Mouse (Mus musculus): ENCODE measurements around the gene F13b. TPM values are rescaled to one million over a fixed set of nuclear protein-coding genes. Genes with fewer than 3 reads are reported as not detected.
A peak's percentile ranks its signal among the peaks of the same experiment; 100 is the strongest.

The F13b gene
- polyA plus RNA-seq (2014; fragmentation: Nextera tagmentation; extraction: Ambion mirVana): not detected in 2 replicates

DNA sequence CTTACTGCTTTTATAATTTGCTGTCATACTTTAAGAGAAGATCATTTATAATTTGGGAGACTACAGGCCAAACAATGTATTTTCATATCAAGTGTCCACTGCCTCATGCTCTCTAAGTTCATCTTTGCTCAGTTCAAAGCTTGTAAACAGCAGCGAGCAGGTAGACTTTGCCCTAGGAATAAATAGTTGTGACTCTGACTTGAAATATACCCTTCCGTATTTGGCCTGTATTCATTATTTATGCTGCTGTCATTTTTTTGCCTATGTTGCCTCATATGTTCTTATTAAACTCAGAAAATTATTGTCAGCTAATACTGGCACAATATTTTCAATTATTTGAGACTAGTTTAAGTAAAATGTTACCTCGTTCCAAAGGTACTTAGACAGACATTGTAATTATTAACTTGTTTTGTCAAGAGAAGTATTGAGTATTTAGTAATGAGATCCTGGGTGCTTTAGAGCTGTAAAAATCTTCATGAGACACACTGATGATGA, at the start of gene F13b:
F13b (plus strand) TSS at position 445 of the 495 bp plus-strand sequence.
- H3K9ac ChIP-seq (ENCODE audit: low read length): no peak within 1 kb of the TSS
- H3K36me3 ChIP-seq (ENCODE audit: control insufficient read depth, insufficient read depth, low read length): no peaks in the 10 kb centered on the region
- no peaks in the 10 kb centered on the region for H3K27me3 ChIP-seq (ENCODE audit: control insufficient read depth, insufficient read depth, low read length)
- DNase-seq (ENCODE audit: low spot score) (no peak), ATAC-seq (ENCODE audit: insufficient number of reproducible peaks, low FRiP score, low TSS enrichment, low read depth) (no peak)
- no peaks in the 10 kb centered on the region for H3K4me1 ChIP-seq (ENCODE audit: control insufficient read depth, insufficient read depth, low read length)
- H3K4me2 ChIP-seq (ENCODE audit: low read depth, severe bottlenecking): no peak within 1 kb of the TSS
- no peaks in the 10 kb centered on the region for H3K9me3 ChIP-seq (ENCODE audit: control insufficient read depth, low read length)
- WGBS: 90% methylated on average over 3 of the region's 3 CpGs
- H3K27ac ChIP-seq (replicated peaks; ENCODE audit: low read depth, low read length): no peak within 1 kb of the TSS
- no peak within 1 kb of the TSS for H3K4me3 ChIP-seq (ENCODE audit: low read depth, low read length)

- H3K27ac ChIP-seq (replicated peaks; ENCODE audit: low read depth, low read length): peak within 1 kb of the TSS; percentile 56; the same call in 1 of the 2 replicates
- DNase-seq (ENCODE audit: low spot score) (peak; percentile 92), ATAC-seq (ENCODE audit: insufficient number of reproducible peaks, low FRiP score, low TSS enrichment, low read depth) (peak; percentile 99)
- no peaks in the 10 kb centered on the region for H3K9me3 ChIP-seq (ENCODE audit: control insufficient read depth, low read length)
- no peaks in the 10 kb centered on the region for H3K36me3 ChIP-seq (ENCODE audit: control insufficient read depth, insufficient read depth, low read length)
- H3K4me2 ChIP-seq (ENCODE audit: low read depth, severe bottlenecking): peak within 1 kb of the TSS; percentile 76
- no peaks in the 10 kb centered on the region for H3K27me3 ChIP-seq (ENCODE audit: control insufficient read depth, insufficient read depth, low read length)
- H3K4me3 ChIP-seq (ENCODE audit: low read depth, low read length): peak within 1 kb of the TSS; percentile 96
- H3K4me1 ChIP-seq (ENCODE audit: control insufficient read depth, insufficient read depth, low read length): peaks cover 7% of the 10 kb centered on the region; the same call in 1 of the 2 replicates
- WGBS: under 1% methylated on average over 60 of the region's 65 CpGs
- peak within 1 kb of the TSS; percentile 89 for H3K9ac ChIP-seq (ENCODE audit: low read length)
Observed at GRCm38 (mm10) chr1:139454340-139455225, 46.9 kb upstream of the F13b start, which contains the start of gene Aspm. TSS of gene Aspm (plus strand) at chr1:139454772.

- peak; percentile 54 for ATAC-seq (ENCODE audit: insufficient number of reproducible peaks, low FRiP score, low TSS enrichment, low read depth)
Observed at GRCm38 (mm10) chr1:139455226-139455869, 46.2 kb upstream of the F13b start.

GRCm38 (mm10) chr1:139460807-139461206, 40.7 kb upstream of the F13b start:
- ATAC-seq (ENCODE audit: insufficient number of reproducible peaks, low FRiP score, low TSS enrichment, low read depth): no peak
- WGBS: 82% methylated on average over 5 of the region's 5 CpGs
- DNase-seq (ENCODE audit: low spot score): no peak
- peaks cover 7% of the 10 kb centered on the region; the same call in 1 of the 2 replicates for H3K4me1 ChIP-seq (ENCODE audit: control insufficient read depth, insufficient read depth, low read length)
- H3K9me3 ChIP-seq (ENCODE audit: control insufficient read depth, low read length): no peaks in the 10 kb centered on the region
- no peak overlapping the region for H3K9ac ChIP-seq (ENCODE audit: low read length)
- no peaks in the 10 kb centered on the region for H3K27me3 ChIP-seq (ENCODE audit: control insufficient read depth, insufficient read depth, low read length)
- no peak overlapping the region for H3K4me2 ChIP-seq (ENCODE audit: low read depth, severe bottlenecking)
- no peak overlapping the region for H3K27ac ChIP-seq (replicated peaks; ENCODE audit: low read depth, low read length)
- no peak overlapping the region for H3K4me3 ChIP-seq (ENCODE audit: low read depth, low read length)
- peaks cover 6% of the 10 kb centered on the region; the same call in 1 of the 2 replicates for H3K36me3 ChIP-seq (ENCODE audit: control insufficient read depth, insufficient read depth, low read length)

More at GRCm38 (mm10) chr1:139455226-139455869, 46.2 kb upstream of the F13b start:
- H3K4me1 ChIP-seq (ENCODE audit: control insufficient read depth, insufficient read depth, low read length): peaks cover 7% of the 10 kb centered on the region; the same call in 1 of the 2 replicates
- no peaks in the 10 kb centered on the region for H3K9me3 ChIP-seq (ENCODE audit: control insufficient read depth, low read length)
- H3K27ac ChIP-seq (replicated peaks; ENCODE audit: low read depth, low read length): peak overlapping the region; percentile 56; the same call in 1 of the 2 replicates
- peak overlapping the region; percentile 96 for H3K4me3 ChIP-seq (ENCODE audit: low read depth, low read length)
- H3K27me3 ChIP-seq (ENCODE audit: control insufficient read depth, insufficient read depth, low read length): no peaks in the 10 kb centered on the region
- DNase-seq (ENCODE audit: low spot score): no peak
- H3K4me2 ChIP-seq (ENCODE audit: low read depth, severe bottlenecking): peak overlapping the region; percentile 76
- peak overlapping the region; percentile 89 for H3K9ac ChIP-seq (ENCODE audit: low read length)
- H3K36me3 ChIP-seq (ENCODE audit: control insufficient read depth, insufficient read depth, low read length): no peaks in the 10 kb centered on the region
- WGBS: 4% methylated on average over 17 of the region's 17 CpGs

DNA sequence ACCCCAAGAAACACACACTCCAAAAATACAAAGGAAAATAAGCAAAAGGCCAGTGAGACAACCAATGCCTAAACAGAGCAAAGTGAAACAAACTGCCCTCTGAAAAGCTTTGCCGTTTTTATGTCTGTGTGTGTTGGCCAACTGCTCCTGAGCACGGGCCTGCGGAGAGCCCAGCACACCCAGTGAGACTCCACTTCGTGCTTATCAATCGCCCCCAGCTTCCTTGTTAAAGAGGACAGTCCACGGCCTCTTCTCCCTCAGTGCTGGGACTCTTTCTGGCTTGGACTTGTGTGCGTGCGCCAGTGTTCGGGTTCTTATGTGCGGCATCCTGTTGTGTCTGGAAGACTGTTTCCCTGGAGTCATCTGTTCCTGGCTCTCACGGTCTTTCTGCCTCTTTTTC, 35.6 kb upstream of the F13b start:
- H3K27me3 ChIP-seq (ENCODE audit: control insufficient read depth, insufficient read depth, low read length): no peaks in the 10 kb centered on the region
- no peaks in the 10 kb centered on the region for H3K4me1 ChIP-seq (ENCODE audit: control insufficient read depth, insufficient read depth, low read length)
- ATAC-seq (ENCODE audit: insufficient number of reproducible peaks, low FRiP score, low TSS enrichment, low read depth): no peak
- no peak overlapping the region for H3K9ac ChIP-seq (ENCODE audit: low read length)
- H3K36me3 ChIP-seq (ENCODE audit: control insufficient read depth, insufficient read depth, low read length): peaks cover 12% of the 10 kb centered on the region
- H3K27ac ChIP-seq (replicated peaks; ENCODE audit: low read depth, low read length): no peak overlapping the region
- 93% methylated on average over 11 of the region's 11 CpGs for WGBS
- no peak overlapping the region for H3K4me3 ChIP-seq (ENCODE audit: low read depth, low read length)
- H3K9me3 ChIP-seq (ENCODE audit: control insufficient read depth, low read length): no peaks in the 10 kb centered on the region
- H3K4me2 ChIP-seq (ENCODE audit: low read depth, severe bottlenecking): no peak overlapping the region
- no peak for DNase-seq (ENCODE audit: low spot score)

DNA sequence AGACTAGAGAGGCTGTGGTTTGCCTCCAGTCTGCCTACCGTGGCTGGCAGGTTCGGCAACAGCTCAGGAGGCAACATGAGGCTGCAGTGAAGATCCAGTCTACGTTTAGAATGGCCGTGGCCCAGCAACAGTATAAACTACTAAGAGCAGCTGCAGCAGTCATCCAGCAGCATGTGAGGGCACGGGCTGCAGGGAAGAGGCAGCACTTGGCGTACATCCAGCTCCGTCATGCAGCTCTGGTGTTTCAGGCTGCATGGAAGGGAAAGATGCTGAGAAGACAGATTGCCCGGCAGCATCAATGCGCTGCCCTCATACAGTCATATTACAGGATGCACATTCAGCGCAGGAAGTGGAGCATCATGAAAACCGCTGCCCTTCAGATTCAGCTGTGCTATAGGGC, 22.6 kb upstream of the F13b start:
- no peak for DNase-seq (ENCODE audit: low spot score)
- no peak for ATAC-seq (ENCODE audit: insufficient number of reproducible peaks, low FRiP score, low TSS enrichment, low read depth)
- H3K9ac ChIP-seq (ENCODE audit: low read length): no peak overlapping the region
- H3K4me3 ChIP-seq (ENCODE audit: low read depth, low read length): no peak overlapping the region
- no peak overlapping the region for H3K4me2 ChIP-seq (ENCODE audit: low read depth, severe bottlenecking)
- WGBS: 93% methylated on average over 11 of the region's 11 CpGs
- peaks cover 25% of the 10 kb centered on the region for H3K36me3 ChIP-seq (ENCODE audit: control insufficient read depth, insufficient read depth, low read length)
- H3K27ac ChIP-seq (replicated peaks; ENCODE audit: low read depth, low read length): no peak overlapping the region
- no peaks in the 10 kb centered on the region for H3K9me3 ChIP-seq (ENCODE audit: control insufficient read depth, low read length)
- no peaks in the 10 kb centered on the region for H3K27me3 ChIP-seq (ENCODE audit: control insufficient read depth, insufficient read depth, low read length)
- H3K4me1 ChIP-seq (ENCODE audit: control insufficient read depth, insufficient read depth, low read length): no peaks in the 10 kb centered on the region

- no peak for ATAC-seq (ENCODE audit: insufficient number of reproducible peaks, low FRiP score, low TSS enrichment, low read depth)
- Histone ChIP-seq H3K4me1 (ENCODE audit: control insufficient read depth, insufficient read depth, low read length) (no peaks in the 10 kb centered on the region), H3K27ac (replicated peaks; ENCODE audit: low read depth, low read length) (no peak overlapping the region), H3K27me3 (ENCODE audit: control insufficient read depth, insufficient read depth, low read length) (no peaks in the 10 kb centered on the region), H3K4me2 (ENCODE audit: low read depth, severe bottlenecking) (no peak overlapping the region), H3K9me3 (ENCODE audit: control insufficient read depth, low read length) (no peaks in the 10 kb centered on the region), H3K9ac (ENCODE audit: low read length) (no peak overlapping the region), H3K4me3 (ENCODE audit: low read depth, low read length) (no peak overlapping the region), H3K36me3 (ENCODE audit: control insufficient read depth, insufficient read depth, low read length) (peaks cover 25% of the 10 kb centered on the region)
- no peak for DNase-seq (ENCODE audit: low spot score)
- 89% methylated on average over 8 of the region's 8 CpGs for WGBS
Observed at GRCm38 (mm10) chr1:139480246-139480645, 21.3 kb upstream of the F13b start.

GRCm38 (mm10) chr1:139481146-139481545, 20.4 kb upstream of the F13b start:
- Histone ChIP-seq H3K36me3 (ENCODE audit: control insufficient read depth, insufficient read depth, low read length) (peaks cover 23% of the 10 kb centered on the region), H3K4me1 (ENCODE audit: control insufficient read depth, insufficient read depth, low read length) (no peaks in the 10 kb centered on the region), H3K9me3 (ENCODE audit: control insufficient read depth, low read length) (no peaks in the 10 kb centered on the region), H3K27ac (replicated peaks; ENCODE audit: low read depth, low read length) (no peak overlapping the region), H3K4me3 (ENCODE audit: low read depth, low read length) (no peak overlapping the region), H3K9ac (ENCODE audit: low read length) (no peak overlapping the region), H3K4me2 (ENCODE audit: low read depth, severe bottlenecking) (no peak overlapping the region), H3K27me3 (ENCODE audit: control insufficient read depth, insufficient read depth, low read length) (no peaks in the 10 kb centered on the region)
- DNase-seq (ENCODE audit: low spot score) (no peak), ATAC-seq (ENCODE audit: insufficient number of reproducible peaks, low FRiP score, low TSS enrichment, low read depth) (no peak)
- 95% methylated on average over 4 of the region's 4 CpGs for WGBS
